Mouse (Mus musculus): Measurements from ENCODE around the gene Ulk3.

The Ulk3 gene

DNA sequence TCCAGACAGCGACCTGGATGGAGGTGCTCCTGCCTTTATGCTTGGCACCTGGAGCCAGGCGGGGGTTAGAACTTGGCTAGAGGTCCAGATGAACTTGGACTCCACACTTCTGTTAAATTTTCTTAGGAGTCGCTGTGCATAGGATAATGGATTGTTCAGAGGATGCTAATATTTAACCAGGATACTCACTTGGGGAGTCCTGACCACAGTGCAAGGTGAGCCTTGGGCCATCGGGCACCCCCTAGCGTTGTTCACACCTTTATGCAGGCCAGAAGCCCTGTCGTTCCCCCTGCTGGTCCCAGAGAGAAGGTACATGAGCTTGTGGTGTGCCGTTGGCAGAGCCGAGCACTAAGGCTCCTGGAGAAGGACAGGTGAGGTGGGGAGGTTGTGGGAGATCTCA, 22.4 kb upstream of the Ulk3 start:
- DNase-seq (ENCODE audit: low read depth, low spot score), result no peak

DNA sequence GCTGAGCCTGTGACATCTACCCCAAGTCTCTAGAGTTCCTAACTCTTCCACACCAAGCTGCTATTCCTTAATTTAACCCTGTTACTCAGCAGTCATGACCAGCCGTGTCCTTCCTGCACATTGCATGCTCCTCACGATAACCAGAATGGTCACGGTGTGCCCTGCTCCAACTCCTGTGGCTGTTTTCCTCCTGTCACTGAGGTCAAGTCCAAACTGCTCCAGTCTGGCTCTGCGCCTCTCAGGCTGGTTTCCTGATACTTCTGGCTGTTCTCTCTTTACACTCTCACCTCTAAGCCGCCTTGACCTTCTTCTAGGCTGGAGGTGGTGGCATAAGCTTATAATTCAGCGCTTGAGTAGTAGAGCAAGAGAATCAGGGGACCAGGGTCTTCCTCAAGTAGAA, 20.8 kb upstream of the Ulk3 start:
- no peak for DNase-seq (ENCODE audit: low read depth, low spot score)

DNA sequence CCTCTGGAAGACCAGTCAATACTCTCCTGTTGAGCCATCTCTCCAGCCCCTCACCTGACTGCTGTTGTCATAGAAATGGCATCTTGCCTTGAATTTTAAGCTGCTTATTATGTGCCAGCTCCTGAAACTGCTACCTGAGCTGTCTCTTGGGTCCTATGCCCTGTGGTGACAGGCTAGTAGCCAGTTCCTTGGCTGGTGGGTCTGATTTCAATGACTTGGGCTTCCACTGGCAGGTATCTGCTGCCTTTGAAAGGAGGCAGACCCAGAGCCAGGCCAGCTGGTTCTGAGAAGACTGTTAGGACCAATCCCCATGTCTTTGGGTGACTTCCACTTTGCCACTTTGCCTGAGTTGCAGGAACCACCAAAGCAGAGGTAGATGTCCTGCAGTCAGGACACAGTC, 14.9 kb upstream of the Ulk3 start:
- no peak for DNase-seq (ENCODE audit: low read depth, low spot score)

DNA sequence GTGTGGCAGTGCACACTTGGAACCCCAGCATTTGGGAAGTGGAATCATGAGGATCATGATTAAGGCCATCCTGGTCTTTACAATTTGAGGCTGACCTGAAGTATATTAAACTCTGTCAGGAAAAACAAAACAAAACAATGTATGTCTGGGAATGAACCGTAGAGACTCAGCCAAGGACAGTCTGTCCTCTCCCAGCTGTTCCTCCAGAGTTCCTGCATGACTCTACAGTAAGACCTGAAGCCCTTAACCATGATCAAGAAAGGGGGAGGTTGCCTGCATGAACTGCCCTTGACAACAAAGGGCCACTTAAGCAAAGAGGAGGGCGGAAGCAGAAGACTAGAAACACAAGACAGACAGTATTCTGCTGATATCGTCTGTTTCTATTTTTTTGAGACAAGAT, 13.7 kb upstream of the Ulk3 start:
- DNase-seq (ENCODE audit: low read depth, low spot score), result no peak

DNA sequence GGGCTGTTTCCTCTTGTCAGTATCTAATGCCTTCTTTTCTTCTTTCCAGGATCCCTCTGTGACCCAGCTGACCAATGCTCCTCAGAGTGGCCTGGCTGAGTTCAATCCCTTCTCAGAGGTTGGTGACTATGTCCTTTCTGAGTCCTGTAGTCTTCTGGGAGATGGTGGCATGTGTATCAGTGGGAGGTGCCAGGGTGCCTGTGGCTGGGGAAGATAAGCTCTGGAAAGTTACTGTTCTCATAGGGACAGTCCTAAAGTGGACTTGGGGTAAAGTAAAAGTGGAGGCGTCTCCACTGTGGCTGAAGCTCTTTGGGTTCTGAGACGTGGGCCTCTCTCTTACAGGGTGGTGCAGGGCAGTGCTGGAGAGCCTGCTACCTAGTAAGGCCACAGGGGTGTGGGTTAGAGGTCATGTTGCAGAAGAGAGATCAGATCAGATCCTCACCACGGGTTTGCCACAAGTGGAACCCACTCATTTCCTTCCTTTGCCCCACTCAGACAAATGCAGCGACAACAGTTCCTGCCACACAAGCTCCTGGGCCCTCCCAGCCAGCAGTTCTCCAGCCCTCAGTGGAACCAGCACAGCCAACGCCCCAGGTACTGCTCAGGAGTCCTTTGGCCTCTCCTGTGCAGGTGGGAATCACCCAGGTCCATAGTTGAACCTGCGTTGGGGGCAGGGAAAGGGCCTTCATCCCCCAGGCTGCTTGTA, 12.0 kb upstream of the Ulk3 start:
- no peak for DNase-seq (ENCODE audit: low read depth, low spot score)

DNA sequence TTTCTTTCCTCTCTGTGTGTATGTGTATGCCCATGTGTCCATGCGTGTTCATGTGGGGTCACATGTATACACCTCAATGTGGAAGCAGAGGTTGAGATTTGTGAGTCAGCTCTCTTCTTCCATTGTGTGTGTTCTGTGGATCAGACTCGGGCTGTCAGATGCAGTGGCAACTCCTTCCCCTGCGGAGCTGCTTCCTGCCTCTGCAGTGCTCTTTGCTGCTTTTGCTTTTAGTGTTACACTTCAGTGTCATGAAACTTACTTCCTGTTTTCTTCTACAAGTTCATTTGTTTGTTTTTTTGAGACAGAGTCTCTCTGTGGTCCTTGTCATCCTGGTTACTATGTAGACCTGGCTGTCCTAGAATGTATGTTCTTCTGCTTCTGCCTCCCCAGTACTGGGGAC, 4.3 kb upstream of the Ulk3 start:
- DNase-seq (ENCODE audit: low read depth, low spot score), result peak; percentile 62

DNA sequence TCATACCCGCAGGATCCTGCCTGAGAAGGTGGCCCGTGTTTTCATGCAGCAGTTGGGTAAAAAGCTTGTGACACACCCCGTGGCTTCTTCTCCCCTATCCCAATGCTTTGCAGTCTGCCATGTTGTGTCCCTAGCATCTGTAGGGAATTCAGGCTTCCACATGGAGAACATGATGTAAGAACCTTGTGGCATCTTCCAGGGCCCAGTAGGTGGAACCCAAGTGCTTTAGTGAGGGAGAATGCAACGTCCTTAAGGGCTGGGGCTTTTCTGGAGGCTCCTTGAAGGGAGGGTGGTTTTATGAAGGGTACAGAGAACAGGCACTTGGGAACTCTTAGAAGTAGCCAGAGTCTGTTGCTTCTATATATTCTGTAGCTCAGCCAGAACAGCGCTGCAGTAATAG, 1.5 kb downstream of the Ulk3 start:
- peak; percentile 51 for DNase-seq (ENCODE audit: low read depth, low spot score)

DNA sequence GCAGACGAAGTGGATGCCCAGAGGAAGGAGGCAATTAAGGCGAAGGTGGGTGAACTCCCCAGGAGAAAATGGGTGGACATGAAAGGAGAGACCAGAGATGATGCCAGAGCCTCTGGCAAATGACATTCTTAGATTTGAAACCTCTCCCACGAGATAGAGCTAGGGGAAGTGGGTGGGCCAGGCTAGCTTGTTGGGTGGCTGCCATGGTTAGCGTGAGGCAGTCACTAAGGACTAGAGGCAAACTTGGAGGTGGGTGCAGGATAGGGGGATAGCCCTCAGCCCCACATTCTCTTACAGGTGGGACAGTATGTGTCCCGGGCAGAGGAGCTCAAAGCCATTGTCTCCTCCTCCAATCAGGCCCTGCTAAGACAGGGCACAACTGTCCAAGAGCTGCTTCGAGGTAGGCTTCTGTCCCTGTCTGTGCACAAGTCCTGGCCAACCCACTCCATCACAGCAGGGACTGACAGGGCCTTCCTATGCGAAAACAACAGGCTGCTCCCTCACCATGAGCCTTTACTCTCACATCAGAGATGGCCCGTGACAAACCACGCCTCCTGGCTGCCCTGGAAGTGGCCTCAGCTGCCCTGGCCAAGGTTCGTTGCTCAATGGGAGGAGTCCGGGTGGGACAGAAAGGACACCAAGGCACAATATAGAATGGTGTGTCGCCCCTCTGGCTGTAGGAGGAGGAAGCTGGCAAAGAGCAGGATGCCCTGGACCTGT, 4.4 kb downstream of the Ulk3 start:
- no peak for DNase-seq (ENCODE audit: low read depth, low spot score)

DNA sequence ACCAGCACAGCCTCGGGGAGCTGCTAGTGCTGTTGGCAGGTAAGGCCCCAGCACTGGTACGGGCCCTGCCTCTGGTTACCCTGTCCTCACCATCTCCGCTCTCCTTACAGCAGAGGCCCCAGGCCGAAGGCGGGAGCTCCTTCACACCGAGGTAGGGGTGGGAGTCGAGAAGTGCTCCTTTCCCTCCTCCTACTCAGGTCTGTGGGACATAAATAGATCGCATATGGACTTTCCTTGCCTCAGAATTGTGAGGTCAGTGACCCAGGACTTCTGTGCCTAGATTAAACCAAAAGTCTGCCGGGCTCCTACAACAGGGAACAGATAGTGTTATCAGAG, 4.9 kb downstream of the Ulk3 start:
- no peak for DNase-seq (ENCODE audit: low read depth, low spot score)

DNA sequence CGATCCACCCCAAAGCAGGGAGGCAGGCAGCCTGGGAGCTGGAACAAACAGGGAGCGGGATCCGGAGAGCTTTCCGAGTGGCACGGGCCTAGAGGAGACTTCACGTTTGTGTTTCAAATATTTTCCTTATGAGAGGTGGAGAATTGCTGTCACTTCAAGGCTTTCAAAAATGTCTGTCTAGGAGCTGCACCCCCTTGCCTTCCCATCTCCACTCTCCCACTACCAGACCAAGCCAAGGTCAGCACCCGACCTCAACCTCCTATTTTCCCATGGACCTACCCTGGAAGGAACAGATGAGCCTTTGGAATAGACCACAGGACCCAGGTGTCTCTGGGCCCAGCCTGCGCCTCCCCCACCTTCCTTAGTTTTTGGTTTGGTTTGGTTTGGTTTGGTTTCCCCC, 8.0 kb downstream of the Ulk3 start:
- DNase-seq (ENCODE audit: low read depth, low spot score), result no peak

DNA sequence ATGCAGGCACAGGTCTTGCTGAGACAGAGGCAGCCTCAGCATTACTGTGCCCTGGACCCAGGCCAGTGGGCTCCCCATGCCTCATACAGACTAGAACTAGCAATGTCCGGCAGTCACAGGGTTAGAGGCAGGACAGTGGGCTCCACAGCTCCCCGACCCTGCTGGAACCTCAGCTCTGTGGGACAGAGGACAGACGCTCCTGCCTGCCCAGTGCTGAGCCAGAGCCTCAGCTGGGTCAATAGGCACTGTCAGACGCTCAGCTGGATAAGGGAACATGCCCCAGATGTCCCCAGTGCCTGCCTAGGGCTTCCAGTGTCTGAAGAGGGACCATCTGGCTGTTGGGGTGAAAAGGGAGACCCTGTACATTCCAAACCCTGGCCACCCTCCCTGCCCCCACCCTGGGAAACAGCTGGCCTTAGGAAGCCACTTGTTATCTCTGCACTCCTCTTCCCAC, 8.7 kb downstream of the Ulk3 start:
- no peak for DNase-seq (ENCODE audit: low read depth, low spot score)

DNA sequence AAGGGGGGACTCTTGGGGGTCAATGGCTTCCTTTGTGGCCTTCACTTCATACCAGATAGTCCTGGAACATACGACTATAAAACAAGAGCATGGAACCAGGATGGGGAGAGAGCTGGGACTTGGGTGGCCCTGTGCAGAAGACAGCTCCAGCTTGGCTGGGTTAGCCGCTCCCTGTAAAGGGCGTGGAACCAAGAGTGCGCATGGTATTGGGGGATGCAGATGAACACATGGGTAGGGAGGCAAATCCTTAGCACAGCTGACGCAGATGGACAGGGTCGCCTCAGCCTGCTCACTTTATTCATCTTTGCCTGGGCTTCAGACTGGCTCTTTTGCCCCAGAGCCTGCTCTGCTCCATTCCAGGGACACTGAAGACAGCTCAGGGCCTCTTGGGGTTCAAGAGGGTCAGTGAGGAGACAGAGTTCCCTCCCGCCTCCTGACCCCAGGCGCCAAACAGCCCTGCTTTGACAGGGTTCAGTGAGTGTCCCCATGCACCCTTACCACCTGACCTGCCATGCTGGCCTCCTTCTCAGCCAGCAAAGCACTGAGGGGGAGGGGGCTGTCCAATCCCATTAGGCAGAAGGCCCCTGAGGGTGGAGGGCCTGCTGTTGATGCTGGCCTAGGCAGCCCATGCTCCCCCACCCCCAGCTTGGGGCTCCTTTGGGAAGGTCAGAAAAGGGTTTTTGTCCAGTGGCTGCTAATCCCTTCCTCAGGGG, 9.8 kb downstream of the Ulk3 start:
- no peak for DNase-seq (ENCODE audit: low read depth, low spot score)

DNA sequence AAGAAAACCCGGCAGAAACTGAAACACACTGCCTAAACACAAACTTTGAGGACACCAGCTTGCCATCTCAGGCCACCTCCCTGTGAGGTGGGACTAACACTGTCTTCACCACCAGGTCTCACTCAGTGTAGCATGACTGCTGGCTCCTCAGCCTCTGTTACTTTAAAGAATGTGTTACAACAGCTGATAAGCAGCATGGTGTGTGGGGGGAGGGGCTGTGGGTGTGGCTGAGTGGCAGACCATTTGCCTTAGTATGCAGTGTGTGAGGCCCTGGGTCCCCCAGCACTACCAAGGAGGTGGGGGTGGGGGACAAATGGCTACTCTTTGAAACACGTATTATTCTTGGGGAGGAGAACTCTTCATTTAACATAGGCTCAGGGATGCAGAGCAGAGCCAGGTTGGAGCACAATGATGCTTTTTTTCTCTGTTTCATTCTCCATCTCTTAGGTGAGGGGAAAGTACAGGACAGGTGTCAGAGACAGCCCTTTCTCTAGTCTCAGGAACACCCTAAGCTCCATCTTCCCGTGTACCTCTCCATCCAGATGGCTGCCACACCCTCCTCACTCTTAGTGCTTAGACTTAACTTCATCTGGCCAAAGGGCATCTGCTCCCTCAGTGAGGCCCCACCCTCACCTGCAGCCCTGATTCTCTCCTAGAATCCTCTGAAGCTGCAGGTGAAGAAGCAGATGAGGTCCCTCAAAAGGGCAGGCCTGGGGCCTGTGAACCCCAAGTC, 11.5 kb downstream of the Ulk3 start:
- no peak for DNase-seq (ENCODE audit: low read depth, low spot score)

DNA sequence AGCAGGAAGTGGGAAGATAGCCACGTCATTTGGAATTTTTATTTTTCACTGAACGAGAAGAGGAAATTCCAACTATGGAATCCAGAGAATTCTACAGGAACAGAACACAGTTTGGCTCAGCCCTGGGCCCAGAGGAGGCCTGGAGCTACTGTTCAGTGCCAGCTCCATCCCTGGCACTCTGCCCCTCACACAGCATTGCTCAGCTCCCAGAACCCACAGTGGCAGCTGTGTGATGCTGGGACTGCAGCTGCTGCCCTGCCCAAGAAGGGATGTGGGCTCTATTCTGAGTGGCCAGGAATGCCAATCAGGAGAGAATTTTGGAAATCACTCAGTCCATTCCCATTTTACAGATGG, 12.1 kb downstream of the Ulk3 start:
- no peak for DNase-seq (ENCODE audit: low read depth, low spot score)

DNA sequence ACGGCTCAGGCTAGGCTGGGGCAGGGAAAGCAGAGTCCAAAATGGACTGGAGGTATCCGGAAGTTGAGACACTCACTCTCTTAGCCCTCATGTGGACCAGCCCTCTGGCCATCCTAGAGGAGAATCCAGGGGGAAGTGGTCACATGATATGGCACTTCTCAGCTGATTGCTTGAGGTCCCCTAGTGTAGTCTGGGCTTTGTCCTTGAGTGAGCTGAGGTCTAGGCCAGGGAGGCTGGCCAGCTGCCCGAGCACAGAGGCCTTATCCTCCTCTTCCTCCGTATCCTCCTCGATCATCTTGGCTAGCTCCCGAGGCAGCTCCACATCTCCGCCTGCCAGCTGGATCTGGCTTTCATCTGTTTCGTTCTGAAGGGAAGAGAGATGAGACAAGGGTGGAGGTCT, 12.8 kb downstream of the Ulk3 start:
- DNase-seq (ENCODE audit: low read depth, low spot score), result no peak

DNA sequence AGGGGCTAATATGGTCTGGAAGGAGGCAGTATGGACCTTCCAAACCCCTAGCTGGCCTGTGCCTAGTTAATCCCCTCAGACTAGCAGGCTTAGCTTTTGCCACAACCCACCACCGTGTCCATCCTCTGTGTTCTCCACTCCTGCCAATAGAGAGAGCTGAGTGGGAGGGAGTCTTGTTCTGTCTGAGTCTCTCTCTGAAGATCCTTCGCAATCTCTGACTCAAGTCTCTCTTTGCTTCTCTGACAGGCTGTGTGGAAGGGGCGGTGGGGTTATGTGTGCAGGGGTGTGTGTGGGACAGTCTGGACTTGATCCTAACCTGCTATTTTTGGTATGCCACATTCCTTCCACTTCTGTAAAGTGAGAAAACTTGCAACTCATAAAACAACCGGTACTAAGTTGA, 15.6 kb downstream of the Ulk3 start:
- no peak for DNase-seq (ENCODE audit: low read depth, low spot score)

DNA sequence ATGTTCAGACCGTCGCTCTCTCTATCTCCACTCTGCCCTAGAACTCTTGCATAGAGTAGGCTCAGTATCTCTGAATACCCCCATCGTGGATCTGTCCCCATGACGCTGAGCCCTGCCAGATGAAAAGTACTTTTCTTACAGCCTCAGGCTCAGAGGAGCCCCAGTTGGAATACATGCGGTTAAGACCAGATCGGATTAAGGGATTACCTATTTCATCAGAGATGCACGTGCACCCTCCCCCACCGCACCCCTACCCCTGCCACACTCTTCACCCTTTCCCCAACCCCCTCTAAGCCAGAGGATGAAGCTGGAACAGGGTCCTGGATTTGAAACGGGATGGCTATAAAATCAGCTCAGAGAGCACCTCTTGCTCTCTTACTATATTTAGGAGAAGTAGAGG, 16.3 kb downstream of the Ulk3 start:
- DNase-seq (ENCODE audit: low read depth, low spot score), result no peak

DNA sequence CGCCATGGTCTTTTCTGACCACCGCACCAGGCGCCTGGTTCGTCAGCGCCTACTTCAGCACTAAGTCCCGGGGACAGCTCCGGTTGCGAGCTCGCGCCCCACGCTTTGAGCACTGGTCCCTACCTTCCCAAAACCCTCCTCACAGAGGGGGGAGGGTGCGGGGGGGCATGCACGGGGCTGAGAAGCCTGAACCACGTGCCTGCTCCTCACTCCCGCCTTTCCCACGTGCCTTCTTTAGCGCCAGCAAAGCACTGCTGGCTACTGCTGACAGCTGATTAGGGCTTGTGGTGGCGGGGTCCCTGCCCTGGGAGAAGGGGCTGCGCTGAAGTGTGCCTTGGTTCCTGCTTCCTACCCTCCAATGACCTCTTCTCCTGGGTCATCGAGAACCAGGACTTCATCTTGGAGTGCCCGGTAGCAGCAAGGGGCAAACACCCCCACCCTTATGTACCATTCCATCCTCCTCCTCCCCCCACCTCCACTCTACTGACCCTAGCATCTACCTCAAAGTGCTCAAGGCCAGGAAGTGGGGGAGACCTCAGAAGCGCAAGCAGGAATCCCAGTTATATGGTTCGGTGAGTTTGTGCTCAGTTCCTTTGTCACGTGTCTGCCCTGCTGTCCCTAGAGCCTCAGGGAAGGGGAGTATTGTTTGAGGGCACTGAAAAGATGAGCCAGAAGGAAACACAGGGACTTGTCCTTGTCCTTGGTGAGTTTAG, 17.0 kb downstream of the Ulk3 start, which contains the start of gene Cplx3:
TSS of gene Cplx3 (minus strand) at position 143 of the 713 bp plus-strand sequence.
- DNase-seq (ENCODE audit: low read depth, low spot score), result no peak

DNA sequence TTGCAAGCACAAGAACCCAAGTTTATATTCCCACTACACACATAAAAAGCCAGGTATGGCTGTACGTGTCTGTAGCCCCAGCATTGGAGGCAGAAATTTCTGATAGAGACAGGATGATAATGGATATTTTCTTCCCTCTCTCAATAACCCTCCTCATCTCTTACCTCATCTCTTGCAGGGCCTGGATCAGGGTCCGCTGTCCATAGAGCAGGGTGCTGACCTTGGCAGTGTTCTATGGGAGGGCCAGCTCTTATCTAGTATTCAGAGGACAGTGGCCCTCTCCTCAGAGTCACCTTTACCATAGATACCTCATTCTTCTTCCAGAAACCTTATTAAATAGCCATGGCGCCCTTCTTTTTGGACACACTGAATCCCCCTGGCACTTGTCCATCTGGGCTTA, 20.6 kb downstream of the Ulk3 start:
- DNase-seq (ENCODE audit: low read depth, low spot score), result no peak

DNA sequence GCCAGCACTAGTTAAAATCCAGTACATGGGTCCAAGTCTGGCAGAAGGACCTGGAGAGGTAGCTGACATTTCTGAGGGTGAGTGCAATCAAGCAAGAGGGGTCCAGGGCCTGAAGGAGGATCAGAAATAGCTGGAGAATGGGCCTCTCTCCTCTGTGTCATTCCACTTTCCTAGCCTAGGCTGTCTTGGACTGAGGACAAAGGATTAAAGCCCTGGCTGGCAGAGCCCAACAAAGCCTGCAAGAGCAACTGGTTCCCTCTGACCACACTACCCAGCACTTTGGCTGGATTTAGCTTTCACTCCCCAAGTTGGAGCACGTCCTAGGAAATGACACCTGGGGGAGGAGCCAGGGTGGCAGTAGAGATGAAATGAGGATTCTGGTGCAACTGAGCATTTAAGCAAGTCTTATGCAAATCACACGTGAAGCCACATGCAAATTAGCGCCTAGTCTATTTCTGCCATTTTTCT, 21.1 kb downstream of the Ulk3 start:
- DNase-seq (ENCODE audit: low read depth, low spot score), result no peak

DNA sequence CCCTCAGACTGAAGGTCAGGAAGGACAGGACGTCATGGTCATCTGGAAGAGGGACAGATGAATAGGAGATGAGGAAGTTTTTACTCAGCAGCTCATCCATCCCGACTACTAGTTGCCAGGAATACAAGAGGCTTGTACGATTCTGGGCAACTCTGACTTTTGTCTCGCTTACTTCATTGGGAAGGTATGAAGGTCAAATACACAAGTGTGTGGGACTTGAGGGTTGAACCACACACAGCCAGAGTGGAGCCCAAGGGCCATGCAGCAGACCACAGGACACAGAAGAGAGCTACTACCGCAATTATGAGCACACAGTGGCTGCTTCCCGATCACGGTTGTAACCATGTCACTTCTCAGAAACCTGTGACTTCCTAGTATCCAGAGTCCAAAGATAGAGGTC, 23.3 kb downstream of the Ulk3 start:
- DNase-seq (ENCODE audit: low read depth, low spot score), result no peak

DNA sequence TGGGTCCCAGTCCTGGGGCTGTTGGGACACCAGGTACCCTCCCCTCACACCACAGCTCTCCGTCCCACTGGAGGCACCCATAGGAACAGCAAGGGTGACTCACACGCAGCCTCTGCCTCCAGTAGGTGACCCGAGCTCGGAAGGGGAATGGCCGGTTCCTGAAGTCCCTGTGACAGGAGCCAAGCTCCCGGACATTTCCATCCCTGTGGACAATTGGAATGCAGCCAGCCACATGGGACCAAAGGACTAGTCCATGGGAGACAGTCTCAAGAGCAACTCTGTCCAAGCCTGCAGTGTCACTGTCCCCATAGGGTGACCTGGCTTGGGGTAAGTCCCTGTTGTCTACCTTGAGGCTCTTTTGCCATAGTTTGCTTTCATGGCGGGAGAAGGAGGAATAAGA, 24.7 kb downstream of the Ulk3 start:
- no peak for DNase-seq (ENCODE audit: low read depth, low spot score)
